Mouse (Mus musculus) forebrain, embryonic 15.5 days (tissue): Measurements from ENCODE around the gene Csnka2ip. TPM values are rescaled to one million over a fixed set of nuclear protein-coding genes. Genes with fewer than 3 reads are reported as not detected.

ENCODE experiments used
- ATAC-seq: fragments of 200-750 bp; cut with Nextera tagmentation; replicated peaks from 2 replicates; pipeline ENCODE4 v1.8.0; 2017; ENCODE audit warnings: mild to moderate bottlenecking, moderate TSS enrichment, moderate library complexity
- H3K27ac ChIP-seq: fragments of 300-500 bp; sonication (generic); replicated peaks from 2 replicates; pipeline ENCODE4 v1.5.1; 2015; ENCODE audit warnings: mild to moderate bottlenecking, inconsistent platforms
- H3K27me3 ChIP-seq: fragments of 300-500 bp; sonication (generic); 2 replicates; pipeline ENCODE4 v1.6.1; 2015; ENCODE audit warnings: inconsistent platforms
- H3K36me3 ChIP-seq: fragments of 300-500 bp; sonication (generic); 2 replicates; pipeline ENCODE4 v1.6.1; 2015; ENCODE audit warnings: mild to moderate bottlenecking, inconsistent platforms
- H3K4me1 ChIP-seq: fragments of 300-500 bp; sonication (generic); 2 replicates; pipeline ENCODE4 v1.6.1; 2015; ENCODE audit warnings: inconsistent platforms
- H3K4me2 ChIP-seq: fragments of 300-500 bp; sonication (generic); replicated peaks from 2 replicates; pipeline ENCODE4 v1.6.1; 2015; ENCODE audit warnings: mild to moderate bottlenecking, inconsistent platforms
- H3K4me3 ChIP-seq: fragments of 300-500 bp; sonication (generic); 2 replicates; pipeline ENCODE4 v1.5.1; 2015; ENCODE audit warnings: mild to moderate bottlenecking, inconsistent platforms
- H3K9ac ChIP-seq: fragments of 300-500 bp; sonication (generic); replicated peaks from 2 replicates; pipeline ENCODE4 v1.6.1; 2015; ENCODE audit warnings: mild to moderate bottlenecking, inconsistent platforms
- H3K9me3 ChIP-seq: fragments of 300-500 bp; sonication (generic); 2 replicates; pipeline ENCODE4 v1.6.1; 2016; ENCODE audit warnings: inconsistent platforms
- WGBS: fragments of 180-500 bp; shearing (Covaris S2); methylation state at CpG from one replicate; pipeline ENCODE4 v1.1.7; 2015; ENCODE audit warnings: mixed read lengths; 5-methylcytosine and 5-hydroxymethylcytosine counted together
- polyA plus RNA-seq: library from polyadenylated mRNA; unstranded; fragments of >200 nt; fragmentation: Nextera tagmentation; extraction: Ambion mirVana; gene quantifications from 2 replicates; pipeline ENCODE4 v1.2.1, GENCODE M21; 2015

The Csnka2ip gene
- polyA plus RNA-seq, 1 experiment from 2014 or later, result not detected

- H3K9me3 ChIP-seq, result no peaks in the 10 kb centered on the region
- no peaks in the 10 kb centered on the region for H3K36me3 ChIP-seq
- H3K4me1 ChIP-seq, result no peaks in the 10 kb centered on the region
- no peak overlapping the region for H3K4me2 ChIP-seq
- WGBS, result 92% methylated on average over 8 of the region's 8 CpGs
- H3K9ac ChIP-seq, result no peak overlapping the region
- no peaks in the 10 kb centered on the region for H3K27me3 ChIP-seq
- H3K27ac ChIP-seq, result no peak overlapping the region
- ATAC-seq, result no peak
- no peak overlapping the region for H3K4me3 ChIP-seq
Observed at GRCm38 (mm10) chr16:64569496-64569895, 32.7 kb downstream of the Csnka2ip start.

GRCm38 (mm10) chr16:64563081-64563480, 39.1 kb downstream of the Csnka2ip start:
- no peak for ATAC-seq
- Histone ChIP-seq H3K4me2 (no peak overlapping the region), H3K4me3 (no peak overlapping the region), H3K9ac (no peak overlapping the region), H3K36me3 (no peaks in the 10 kb centered on the region), H3K27ac (no peak overlapping the region), H3K4me1 (no peaks in the 10 kb centered on the region), H3K27me3 (no peaks in the 10 kb centered on the region), H3K9me3 (no peaks in the 10 kb centered on the region)
- 75% methylated on average over 1 of the region's 1 CpGs for WGBS

DNA sequence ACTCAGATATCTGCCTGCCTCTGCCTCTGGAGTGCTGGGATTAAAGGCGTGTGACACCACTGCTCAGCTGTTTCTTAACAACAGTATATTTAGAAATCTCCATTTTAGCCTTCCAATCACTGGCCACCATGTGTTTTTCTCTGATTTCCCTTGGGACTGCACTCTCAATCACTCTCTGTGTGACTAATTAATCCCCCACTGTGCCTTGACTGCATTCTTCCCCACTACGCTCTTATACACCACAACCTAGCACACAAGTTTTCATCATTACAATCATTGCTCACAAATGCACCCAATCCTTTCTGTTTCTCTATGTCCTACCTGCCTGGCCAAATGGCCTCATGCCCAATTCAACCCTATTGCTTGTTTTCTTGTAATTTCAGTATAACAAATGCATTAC, 43.7 kb downstream of the Csnka2ip start:
- H3K27ac ChIP-seq, result no peak overlapping the region
- WGBS, result 58% methylated on average over 2 of the region's 2 CpGs
- H3K4me3 ChIP-seq, result no peak overlapping the region
- no peak for ATAC-seq
- H3K9me3 ChIP-seq, result no peaks in the 10 kb centered on the region
- no peak overlapping the region for H3K9ac ChIP-seq
- no peaks in the 10 kb centered on the region for H3K27me3 ChIP-seq
- H3K4me1 ChIP-seq, result no peaks in the 10 kb centered on the region
- H3K36me3 ChIP-seq, result no peaks in the 10 kb centered on the region
- no peak overlapping the region for H3K4me2 ChIP-seq

- no peaks in the 10 kb centered on the region for H3K9me3 ChIP-seq
- H3K27ac ChIP-seq, result no peak overlapping the region
- no peaks in the 10 kb centered on the region for H3K4me1 ChIP-seq
- H3K27me3 ChIP-seq, result no peaks in the 10 kb centered on the region
- no peak overlapping the region for H3K9ac ChIP-seq
- WGBS, result 96% methylated on average over 2 of the region's 2 CpGs
- H3K4me2 ChIP-seq, result no peak overlapping the region
- no peak overlapping the region for H3K4me3 ChIP-seq
- H3K36me3 ChIP-seq, result no peaks in the 10 kb centered on the region
- no peak for ATAC-seq
Observed at GRCm38 (mm10) chr16:64526883-64527282, 75.3 kb downstream of the Csnka2ip start.

DNA sequence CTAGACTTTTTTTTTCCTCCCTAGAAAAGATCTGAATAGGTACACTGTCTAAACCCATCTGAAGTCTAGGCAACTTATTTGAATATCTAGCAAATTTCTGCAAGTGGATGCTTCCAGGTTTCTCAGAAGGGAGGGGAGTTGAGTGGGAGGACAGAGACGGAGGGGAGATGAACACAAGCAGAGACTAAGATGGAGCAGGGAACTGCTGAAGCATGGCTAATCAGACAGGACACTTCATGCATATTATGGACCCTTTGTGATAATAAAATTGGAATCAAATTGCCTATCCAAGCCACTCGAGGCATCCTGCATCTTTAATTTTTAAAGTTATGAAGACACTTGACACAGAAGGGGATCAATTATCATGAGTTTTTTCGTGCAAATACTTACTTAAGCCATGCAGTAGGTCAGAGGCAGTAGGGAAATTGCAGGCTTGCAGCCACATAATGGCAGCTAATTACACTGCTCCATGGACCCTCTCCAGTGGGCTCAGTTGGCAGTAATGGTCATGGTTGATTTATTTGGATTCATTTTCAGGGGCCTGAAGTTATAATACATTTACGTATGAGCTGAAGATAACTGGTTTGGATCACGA, 78.1 kb downstream of the Csnka2ip start:
- ATAC-seq, result no peak

GRCm38 (mm10) chr16:64513423-64513822, 88.8 kb downstream of the Csnka2ip start:
- Histone ChIP-seq H3K36me3 (no peaks in the 10 kb centered on the region), H3K27me3 (no peaks in the 10 kb centered on the region), H3K27ac (no peak overlapping the region), H3K4me2 (no peak overlapping the region), H3K9me3 (no peaks in the 10 kb centered on the region), H3K4me1 (no peaks in the 10 kb centered on the region), H3K9ac (no peak overlapping the region), H3K4me3 (no peak overlapping the region)
- 94% methylated on average over 2 of the region's 2 CpGs for WGBS
- ATAC-seq, result no peak

More for the DNA sequence above, 78.1 kb downstream of the Csnka2ip start:
- H3K4me3 ChIP-seq, result no peak overlapping the region
- no peaks in the 10 kb centered on the region for H3K36me3 ChIP-seq
- no peaks in the 10 kb centered on the region for H3K4me1 ChIP-seq
- no peak overlapping the region for H3K27ac ChIP-seq
- H3K9ac ChIP-seq, result no peak overlapping the region
- H3K4me2 ChIP-seq, result no peak overlapping the region
- H3K27me3 ChIP-seq, result no peaks in the 10 kb centered on the region
- no peaks in the 10 kb centered on the region for H3K9me3 ChIP-seq
- WGBS, result 50% methylated on average over 5 of the region's 5 CpGs

Other genes starting within 250 kb of the Csnka2ip start
- gene 4930453N24Rik, start 168.8 kb upstream of the Csnka2ip start, polyA plus RNA-seq, result 22.0 and 23.8 TPM in 2 replicates
- gene Zfp654, start 249.2 kb upstream of the Csnka2ip start, polyA plus RNA-seq, result 6.4 and 7.1 TPM in 2 replicates
- 78.9 and 84.0 TPM in 2 replicates for gene Cggbp1, start 249.6 kb upstream of the Csnka2ip start, polyA plus RNA-seq